Mouse (Mus musculus) liver, adult 2 months (tissue): ENCODE measurements at regions not wholly inside any gene's neighbourhood (a gene's known extent, or its start where the extent isn't known, plus 50 kb on each side); places are given as distances from the start of the nearest gene placed in this dataset.

Source experiments
- CTCF ChIP-seq: fragments of 200-500 bp; IDR thresholded peaks from 2 replicates; pipeline ENCODE4 v1.5.1; 2011; ENCODE audit warnings: low read depth, low read length, control low read depth
- POLR2A ChIP-seq: fragments of 200-500 bp; IDR thresholded peaks from 2 replicates; pipeline ENCODE4 v1.6.1; 2011; ENCODE audit warnings: low read length, control low read depth; ENCODE audit not compliant: insufficient read depth; ENCODE audit errors: extremely low read depth

- TF ChIP-seq CTCF: no peak
- TF ChIP-seq POLR2A: no peak
These were observed 294.8 kb upstream of the Klf6 start for GRCm38 (mm10) chr13:5566479-5566878.
